Mouse (Mus musculus): ENCODE measurements at regions not wholly inside any gene's neighbourhood (a gene's known extent, or its start where the extent isn't known, plus 50 kb on each side); places are given as distances from the start of the nearest gene placed in this dataset.
"Not testable (repeated sequence)": the region's sequence is repeated elsewhere in the genome, so short reads cannot be mapped to it uniquely, and the experiment has no call there.

- Histone ChIP-seq H3K9me3 (ENCODE audit: low read length) (no peaks in the 10 kb centered on the region), H3K4me1 (replicated peaks; ENCODE audit: low read depth, low read length) (0 out of 2 replicates have a peak, but pooled peaks cover 6% of the 10 kb centered on the region), H3K4me3 (replicated peaks; ENCODE audit: low read length) (no peak overlapping the region), H3K36me3 (ENCODE audit: insufficient read depth, low read length) (no peaks in the 10 kb centered on the region), H3K27me3 (ENCODE audit: insufficient read depth, low read length) (no peaks in the 10 kb centered on the region)
- no peak for TF ChIP-seq NANOG (IDR thresholded peaks at IDR 0.05; ENCODE audit: borderline replicate concordance, low read length)
- TF ChIP-seq POU5F1 (IDR thresholded peaks at IDR 0.05; ENCODE audit: borderline replicate concordance, low read length) = no peak
- no peak for TF ChIP-seq CTCF (conservative IDR thresholded peaks at IDR 0.05; ENCODE audit: low read length)
Observed at GRCm38 (mm10) chr12:63805458-63805857, 669.0 kb downstream of the Fscb start.

GRCm38 (mm10) chr12:63804008-63804407 lies 670.5 kb downstream of the Fscb start:
- no peaks in the 10 kb centered on the region for H3K36me3 ChIP-seq (ENCODE audit: insufficient read depth, low read length)
- TF ChIP-seq CTCF (conservative IDR thresholded peaks at IDR 0.05; ENCODE audit: low read length) = no peak
- no peak for TF ChIP-seq NANOG (IDR thresholded peaks at IDR 0.05; ENCODE audit: borderline replicate concordance, low read length)
- TF ChIP-seq POU5F1 (IDR thresholded peaks at IDR 0.05; ENCODE audit: borderline replicate concordance, low read length) = no peak
- no peak overlapping the region for H3K4me3 ChIP-seq (replicated peaks; ENCODE audit: low read length)
- 0 out of 2 replicates have a peak, but pooled peaks cover 6% of the 10 kb centered on the region for H3K4me1 ChIP-seq (replicated peaks; ENCODE audit: low read depth, low read length)
- H3K9me3 ChIP-seq (ENCODE audit: low read length) = no peaks in the 10 kb centered on the region
- H3K27me3 ChIP-seq (ENCODE audit: insufficient read depth, low read length) = no peaks in the 10 kb centered on the region

GRCm38 (mm10) chr12:63791667-63792066 lies 682.8 kb downstream of the Fscb start:
- no peaks in the 10 kb centered on the region for H3K36me3 ChIP-seq (ENCODE audit: insufficient read depth, low read length)
- no peaks in the 10 kb centered on the region for H3K4me1 ChIP-seq (replicated peaks; ENCODE audit: low read depth, low read length)
- no peak overlapping the region for H3K4me3 ChIP-seq (replicated peaks; ENCODE audit: low read length)
- no peaks in the 10 kb centered on the region for H3K27me3 ChIP-seq (ENCODE audit: insufficient read depth, low read length)
- no peaks in the 10 kb centered on the region for H3K9me3 ChIP-seq (ENCODE audit: low read length)
- no peak for TF ChIP-seq POU5F1 (IDR thresholded peaks at IDR 0.05; ENCODE audit: borderline replicate concordance, low read length)
- TF ChIP-seq NANOG (IDR thresholded peaks at IDR 0.05; ENCODE audit: borderline replicate concordance, low read length) = no peak
- TF ChIP-seq CTCF (conservative IDR thresholded peaks at IDR 0.05; ENCODE audit: low read length) = no peak

- TF ChIP-seq NANOG (IDR thresholded peaks at IDR 0.05; ENCODE audit: borderline replicate concordance, low read length) = no peak
- no peak for TF ChIP-seq CTCF (conservative IDR thresholded peaks at IDR 0.05; ENCODE audit: low read length)
- no peak for TF ChIP-seq POU5F1 (IDR thresholded peaks at IDR 0.05; ENCODE audit: borderline replicate concordance, low read length)
- Histone ChIP-seq H3K4me3 (replicated peaks; ENCODE audit: low read length) (no peak overlapping the region), H3K4me1 (replicated peaks; ENCODE audit: low read depth, low read length) (no peaks in the 10 kb centered on the region), H3K9me3 (ENCODE audit: low read length) (peaks cover under 1% of the 10 kb centered on the region; the same call in 1 of the 2 replicates), H3K36me3 (ENCODE audit: insufficient read depth, low read length) (no peaks in the 10 kb centered on the region), H3K27me3 (ENCODE audit: insufficient read depth, low read length) (no peaks in the 10 kb centered on the region)
Observed at GRCm38 (mm10) chr12:63777874-63778273, 696.6 kb downstream of the Fscb start.

GRCm38 (mm10) chr12:63761073-63761472 lies 713.4 kb downstream of the Fscb start:
- not testable (repeated sequence) for H3K4me3 ChIP-seq (replicated peaks; ENCODE audit: low read length); H3K9me3 ChIP-seq (ENCODE audit: low read length); H3K27me3 ChIP-seq (ENCODE audit: insufficient read depth, low read length); H3K36me3 ChIP-seq (ENCODE audit: insufficient read depth, low read length); H3K4me1 ChIP-seq (replicated peaks; ENCODE audit: low read depth, low read length)
- TF ChIP-seq CTCF (conservative IDR thresholded peaks at IDR 0.05; ENCODE audit: low read length) = peak; percentile 61

Data from E14TG2a.4 (cell line).